Mouse (Mus musculus): ENCODE measurements around the gene 4930583I09Rik. TPM values are rescaled to one million over a fixed set of nuclear protein-coding genes. Genes with fewer than 3 reads are reported as not detected.

4930583I09Rik gene
- polyA plus RNA-seq, 1 experiment, result not detected

GRCm38 (mm10) chr17:64785961-64786360 lies 49.9 kb downstream of the 4930583I09Rik start:
- Histone ChIP-seq H3K36me3 (ENCODE audit: control insufficient read depth, insufficient read depth, low read length) (no peaks in the 10 kb centered on the region), H3K4me1 (ENCODE audit: control insufficient read depth, insufficient read depth, insufficient read length) (no peaks in the 10 kb centered on the region; the same call in 1 of the 2 replicates), H3K4me3 (ENCODE audit: extremely low read depth, insufficient read depth, insufficient read length) (no peak overlapping the region), H3K27me3 (ENCODE audit: control insufficient read depth, insufficient read depth, low read length) (no peaks in the 10 kb centered on the region), H3K27ac (ENCODE audit: insufficient read depth, low read length) (no peak overlapping the region)
- 75% methylated on average over 1 of the region's 1 CpGs for WGBS
- TF ChIP-seq CTCF (IDR thresholded peaks at IDR 0.05; ENCODE audit: extremely low read depth, insufficient read depth, insufficient read length, insufficient replicate concordance) (no peak), POLR2A (IDR thresholded peaks at IDR 0.05; ENCODE audit: low read depth, low read length) (no peak)
- DNase-seq (ENCODE audit: low read depth in 1 of 2, low spot score in 2 of 2), result no peak

Other genes starting within 250 kb of the 4930583I09Rik start
- gene Man2a1, start 235.3 kb downstream of the 4930583I09Rik start, polyA plus RNA-seq (2012; rRNA removed), result 10.6 and 11.7 TPM in 2 replicates

Measured in spleen, adult 2 months (tissue).